Mouse (Mus musculus): Measurements from ENCODE around the gene Ankrd40.

Gene Ankrd40

DNA sequence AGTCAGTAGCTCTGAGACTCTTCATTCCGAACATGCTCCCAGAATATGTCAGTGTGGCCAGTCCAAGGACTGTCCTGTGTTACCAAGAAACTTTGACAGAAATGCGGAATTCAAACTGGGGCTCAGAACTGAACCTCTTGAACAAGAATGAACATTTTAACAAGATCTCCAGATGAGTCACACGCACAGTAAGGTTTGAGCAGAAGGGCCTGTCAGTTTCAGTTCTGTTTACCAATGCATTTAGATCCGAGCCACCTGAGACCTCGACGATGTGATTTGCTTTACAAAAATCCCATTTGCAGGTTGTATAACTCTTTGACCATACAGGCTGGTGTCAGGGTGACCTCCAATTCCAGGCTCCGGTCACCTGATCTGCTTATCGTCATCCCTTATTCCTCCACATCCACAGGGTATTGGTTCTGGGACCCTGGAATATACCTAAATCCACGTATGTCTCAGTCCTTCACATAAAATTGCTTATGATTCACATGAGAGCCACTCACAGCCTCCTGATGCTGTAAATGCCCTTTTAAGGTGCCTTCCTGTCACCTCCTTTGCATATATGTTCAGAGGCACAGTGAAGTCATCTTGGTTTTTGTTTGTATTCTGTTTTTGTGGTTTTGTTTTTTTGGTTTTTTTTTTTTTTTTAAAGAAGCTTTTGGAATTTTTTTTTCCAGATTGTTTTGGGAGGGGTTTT lies 27.9 kb downstream of the Ankrd40 start:
- DNase-seq (ENCODE audit: low spot score): no peak

DNA sequence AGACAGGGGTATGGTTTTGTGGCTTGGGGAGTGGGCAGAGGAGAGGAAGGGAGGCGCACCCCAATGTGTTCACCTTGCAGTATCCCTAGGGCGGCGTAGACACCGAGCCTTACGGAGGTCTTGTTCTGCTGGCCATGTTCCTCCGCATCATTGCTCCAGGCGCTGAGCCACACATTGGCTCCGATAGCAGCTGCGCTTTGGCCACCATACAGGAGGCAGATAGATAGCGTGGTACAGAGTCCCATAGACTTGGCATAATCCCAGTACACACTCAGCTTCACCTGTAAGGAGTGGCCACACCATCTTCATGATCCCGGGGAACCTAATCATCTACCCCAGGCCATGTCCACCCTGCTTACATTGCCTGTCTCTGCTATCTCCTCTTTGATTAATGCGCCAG lies 31.4 kb downstream of the Ankrd40 start:
- no peak for DNase-seq (ENCODE audit: low spot score)

DNA sequence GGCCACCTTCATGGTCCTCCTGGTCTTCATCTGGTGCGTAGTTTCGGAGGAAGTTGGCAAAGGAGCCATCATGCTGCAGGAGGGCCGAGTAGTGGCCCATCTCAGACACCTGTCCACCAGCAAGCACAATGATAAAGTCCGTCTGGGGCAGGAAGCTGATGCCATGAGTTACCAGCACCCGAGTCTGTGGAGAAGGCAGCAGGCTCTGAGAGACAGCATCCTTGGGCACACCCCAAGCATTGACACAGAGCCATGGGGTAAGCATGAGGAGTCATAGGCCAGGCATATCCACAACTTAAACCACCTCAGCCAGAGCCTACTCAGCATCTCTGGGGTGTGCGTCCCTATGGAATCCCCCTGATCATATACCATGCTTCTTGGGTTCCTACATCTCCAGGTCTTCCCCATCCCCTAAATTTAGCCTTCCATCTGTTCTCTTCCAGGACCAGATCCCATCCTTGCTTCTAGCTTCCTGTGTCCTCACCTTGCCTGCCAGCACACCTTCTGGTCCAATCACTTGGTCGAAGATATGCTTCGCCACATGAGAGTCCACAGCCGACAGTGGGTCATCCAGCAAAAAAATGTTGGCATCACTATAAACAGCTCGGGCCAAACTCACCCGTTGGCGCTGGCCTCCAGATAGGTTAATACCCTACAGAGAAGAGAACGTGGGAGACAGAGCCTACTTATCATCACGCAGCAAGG lies 33.5 kb downstream of the Ankrd40 start:
- DNase-seq (ENCODE audit: low spot score): no peak

DNA sequence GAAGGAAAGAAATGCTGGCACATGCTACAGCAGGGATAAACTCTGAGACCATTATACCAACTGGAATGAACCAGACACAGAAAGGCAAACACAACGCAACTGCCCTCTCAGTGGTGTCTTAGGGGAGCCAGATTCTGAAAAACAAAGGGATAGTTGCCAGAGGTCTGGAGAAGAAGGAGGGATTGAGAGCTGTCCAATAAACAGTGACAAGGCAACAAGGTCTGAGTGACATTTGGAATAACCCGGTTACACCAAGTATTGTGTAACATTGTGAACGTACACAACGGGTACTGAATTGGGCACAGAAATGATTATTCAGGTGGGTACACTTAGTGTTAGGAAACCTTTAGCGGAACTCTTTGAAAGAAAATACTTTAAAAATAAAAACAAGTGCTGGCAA lies 34.3 kb downstream of the Ankrd40 start:
- DNase-seq (ENCODE audit: low spot score): no peak

DNA sequence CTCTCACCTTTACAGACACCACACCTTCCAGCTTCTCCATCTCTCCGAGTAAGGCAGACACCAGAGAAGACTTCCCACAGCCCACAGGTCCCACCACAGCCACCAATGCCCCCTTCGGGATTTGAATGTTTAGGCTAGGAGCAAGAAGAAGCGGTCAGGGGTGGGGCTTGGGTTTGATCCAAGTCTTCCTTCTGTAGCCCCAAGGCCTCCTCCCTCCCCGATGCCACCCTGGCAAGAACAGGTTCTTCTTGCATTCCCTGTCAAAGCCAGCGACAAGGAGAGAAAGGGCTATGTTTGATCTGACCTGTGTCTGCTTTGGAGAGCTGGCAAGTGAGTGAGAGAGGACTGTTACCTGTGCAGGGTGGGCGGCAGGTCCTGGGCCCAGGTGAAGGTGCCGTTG lies 35.9 kb downstream of the Ankrd40 start:
- DNase-seq (ENCODE audit: low spot score): no peak

DNA sequence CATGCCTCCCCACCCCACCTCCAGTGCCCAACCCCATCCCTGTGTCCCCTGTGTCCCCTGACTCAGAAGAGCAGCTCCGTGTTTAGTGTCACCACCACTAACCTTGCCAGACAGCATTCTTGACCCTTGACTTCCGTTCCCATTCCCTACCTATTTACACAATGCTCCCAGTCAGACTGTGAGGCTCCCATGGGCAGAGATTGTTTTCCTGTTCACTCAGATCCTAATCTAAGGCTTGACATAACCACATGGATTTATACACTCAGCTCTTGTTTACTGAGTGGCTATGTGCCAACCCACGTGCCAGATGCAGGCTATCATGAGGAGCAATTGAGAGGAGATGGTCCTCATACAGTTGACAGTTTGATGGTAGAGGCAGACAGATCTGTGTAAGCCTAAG lies 37.5 kb downstream of the Ankrd40 start:
- DNase-seq (ENCODE audit: low spot score): no peak

DNA sequence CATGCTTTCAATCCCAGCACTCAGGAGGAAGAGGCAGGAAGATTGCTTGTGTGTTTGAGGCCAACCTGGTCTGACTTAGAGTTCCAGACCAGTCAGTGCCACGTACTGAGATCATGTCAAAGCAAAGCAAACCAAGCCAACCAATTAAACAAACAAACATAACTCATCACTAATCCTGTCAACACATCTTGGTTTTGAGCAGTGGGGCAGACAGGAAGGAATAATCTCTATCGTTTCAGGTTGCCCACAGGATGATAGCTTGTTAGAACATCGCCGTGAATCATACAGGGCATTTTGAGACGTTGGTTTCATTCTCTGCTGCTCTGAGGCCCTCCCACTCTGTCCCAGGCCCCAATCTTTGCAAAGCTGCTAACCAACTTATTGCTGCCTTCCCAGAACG lies 42.2 kb downstream of the Ankrd40 start:
- no peak for DNase-seq (ENCODE audit: low spot score)

DNA sequence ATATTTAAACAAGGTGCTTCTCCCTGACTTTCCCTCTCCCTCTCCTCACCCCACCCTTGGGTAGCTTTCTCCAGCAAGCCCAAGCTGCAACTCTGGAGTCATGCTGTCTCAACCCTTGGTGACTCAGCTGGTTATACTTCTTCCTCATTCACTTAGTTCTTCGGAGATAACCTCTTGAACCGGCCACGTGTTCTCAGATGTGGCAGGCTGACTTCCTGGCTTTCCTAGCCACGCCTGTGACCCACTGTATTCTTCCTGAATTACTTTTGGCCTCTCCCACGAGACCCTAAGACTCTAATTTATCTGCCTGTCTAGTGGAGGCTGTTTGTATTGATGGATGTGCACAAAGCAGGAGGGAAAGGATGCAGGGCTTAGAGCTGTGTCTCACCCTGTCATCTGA lies 43.0 kb downstream of the Ankrd40 start:
- no peak for DNase-seq (ENCODE audit: low spot score)

DNA sequence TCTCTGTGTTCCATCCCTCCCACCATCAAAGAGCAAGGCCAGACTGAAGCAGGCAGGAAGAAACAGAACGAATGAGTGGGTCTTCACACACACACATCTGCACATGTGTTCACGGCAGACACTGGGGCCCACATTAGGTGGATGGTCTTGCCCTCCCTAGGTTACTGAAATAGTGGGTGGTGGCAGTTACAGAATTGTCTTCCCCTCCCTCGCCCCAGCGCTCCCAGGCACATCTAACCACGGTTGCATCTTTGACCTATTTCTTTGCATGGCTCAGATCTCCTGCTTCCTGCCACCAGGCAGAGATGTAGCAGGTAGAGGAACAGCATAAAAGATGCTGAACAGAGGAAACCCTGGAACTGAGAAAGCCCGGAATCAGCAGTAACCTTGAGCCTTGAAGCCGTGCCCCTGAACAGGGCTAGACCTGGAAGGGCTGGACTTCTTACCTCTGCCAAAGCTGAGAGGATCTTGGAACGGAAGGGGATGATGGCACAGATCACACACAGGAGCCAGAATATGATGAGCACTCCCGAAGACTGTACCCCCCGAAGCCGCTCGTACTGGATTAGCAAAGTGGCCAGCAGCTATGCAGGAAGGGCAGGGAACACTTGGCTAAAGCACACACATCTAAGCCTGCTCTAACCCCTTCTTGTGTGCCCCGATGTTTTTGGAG lies 46.6 kb downstream of the Ankrd40 start:
- DNase-seq (ENCODE audit: low spot score): no peak

DNA sequence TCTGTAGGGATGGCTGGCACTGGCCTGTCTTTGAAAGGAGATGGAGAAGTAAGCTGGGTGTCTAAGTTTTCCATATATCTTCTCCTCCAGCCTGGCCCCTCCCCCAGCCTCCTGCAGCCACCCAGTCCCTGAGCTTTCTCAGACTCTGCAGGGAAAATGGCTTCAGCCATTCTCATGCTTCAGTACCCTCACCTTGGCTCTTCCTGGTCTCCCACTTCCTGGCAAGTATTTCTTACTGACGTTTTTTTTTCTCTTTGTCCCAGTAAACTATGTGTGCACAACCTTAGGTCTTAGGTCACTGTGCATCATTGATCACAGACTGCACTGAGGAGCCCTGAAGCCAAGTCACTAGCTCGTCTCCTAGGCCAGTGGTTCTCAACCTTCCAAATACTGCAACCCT lies 51.3 kb downstream of the Ankrd40 start:
- DNase-seq (ENCODE audit: low spot score): no peak

DNA sequence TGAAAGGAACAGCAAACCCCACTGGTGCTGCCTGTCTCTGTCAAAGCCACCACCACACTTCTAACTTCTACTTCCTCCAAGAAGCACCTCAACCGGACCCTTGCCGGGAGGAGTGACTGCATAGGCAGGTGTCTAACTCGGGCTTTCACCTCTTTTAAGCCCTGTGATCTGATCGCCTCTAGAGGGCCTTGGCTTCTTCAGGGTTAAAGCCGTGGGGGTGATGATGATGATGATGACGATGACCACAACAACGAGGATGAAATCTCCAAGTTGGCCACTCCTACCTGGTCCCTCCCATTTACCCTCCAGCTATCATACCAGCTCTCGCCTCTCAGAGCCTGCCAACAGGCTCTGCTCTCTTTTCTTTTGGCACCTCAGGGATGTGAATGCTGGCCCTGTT lies 51.9 kb downstream of the Ankrd40 start:
- DNase-seq (ENCODE audit: low spot score): no peak

DNA sequence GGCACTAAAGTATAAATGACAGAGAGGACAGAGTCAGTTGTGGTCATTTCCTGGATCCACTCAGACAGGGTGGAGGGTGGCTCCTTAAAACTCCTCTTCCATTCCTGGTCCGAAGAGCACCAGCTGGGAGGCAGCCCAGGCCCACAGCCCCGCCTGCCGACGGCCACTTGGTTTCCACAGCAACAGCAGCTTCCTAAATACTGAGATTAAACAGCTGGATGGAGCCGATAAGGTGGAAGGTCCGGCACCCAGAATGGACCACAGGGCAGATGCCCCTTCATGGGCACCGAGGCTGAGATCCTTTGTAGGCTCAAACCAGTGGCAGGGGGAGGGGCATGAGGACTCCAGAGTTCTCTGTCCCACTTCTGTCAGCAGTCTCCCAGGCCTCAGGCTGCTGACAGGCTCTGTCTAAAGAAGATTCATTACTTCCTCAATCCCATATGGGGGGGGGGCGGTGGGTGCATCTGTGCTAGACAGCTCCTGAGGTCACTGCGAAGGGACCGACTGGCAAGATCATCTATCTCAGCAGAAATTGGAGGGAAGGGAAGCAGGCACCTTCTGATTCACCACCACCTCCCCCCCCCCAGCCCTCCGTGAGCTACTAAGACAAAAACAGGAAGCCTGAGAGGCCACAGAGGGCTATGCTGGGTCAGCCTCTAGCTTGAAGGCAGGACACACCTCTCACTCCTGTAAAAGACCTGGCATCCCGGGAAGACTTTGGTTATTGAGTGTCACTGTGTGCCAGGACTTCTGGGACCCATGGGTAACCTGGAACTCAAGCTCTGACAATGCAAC lies 58.4 kb downstream of the Ankrd40 start:
- DNase-seq (ENCODE audit: low spot score): no peak

DNA sequence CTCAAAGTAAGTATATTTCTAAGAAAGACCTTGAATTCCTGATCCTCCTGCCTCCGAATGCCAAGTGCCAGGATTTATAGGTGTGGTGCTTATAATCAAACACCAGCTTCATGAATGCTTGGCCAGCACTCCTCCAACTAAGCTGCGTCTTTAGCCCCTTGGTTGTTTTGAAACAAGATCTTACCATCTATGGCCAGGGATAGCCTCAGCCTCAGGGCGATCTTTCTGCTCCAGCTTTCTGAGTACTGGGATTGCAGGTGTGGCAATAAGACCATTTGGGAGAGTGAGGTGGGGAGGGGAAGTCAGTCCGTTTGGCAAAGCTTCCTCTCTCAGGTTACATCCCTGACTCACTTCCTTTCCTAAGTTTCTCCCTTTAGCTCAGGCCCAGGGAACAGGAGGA lies 60.0 kb downstream of the Ankrd40 start:
- DNase-seq (ENCODE audit: low spot score): no peak

DNA sequence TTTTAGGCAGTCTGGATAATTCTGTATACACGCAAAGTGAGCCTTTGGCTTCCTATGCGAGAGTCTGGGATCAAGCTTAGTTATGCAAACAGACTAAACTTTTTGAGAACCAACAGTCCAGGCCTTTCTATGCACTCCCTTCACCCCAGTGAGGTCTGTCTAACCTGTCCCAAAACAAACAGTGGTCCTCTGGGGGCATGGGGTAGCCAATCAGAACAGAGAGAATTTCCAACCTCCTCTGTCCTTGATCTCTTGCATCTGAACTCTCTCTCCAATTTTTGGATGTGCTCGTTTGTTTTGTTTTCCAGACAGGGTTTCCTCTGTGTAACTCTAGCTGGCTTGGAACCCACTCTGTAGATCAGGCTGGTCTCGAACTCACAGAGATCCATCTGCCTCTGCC lies 61.2 kb downstream of the Ankrd40 start:
- DNase-seq (ENCODE audit: low spot score): no peak

DNA sequence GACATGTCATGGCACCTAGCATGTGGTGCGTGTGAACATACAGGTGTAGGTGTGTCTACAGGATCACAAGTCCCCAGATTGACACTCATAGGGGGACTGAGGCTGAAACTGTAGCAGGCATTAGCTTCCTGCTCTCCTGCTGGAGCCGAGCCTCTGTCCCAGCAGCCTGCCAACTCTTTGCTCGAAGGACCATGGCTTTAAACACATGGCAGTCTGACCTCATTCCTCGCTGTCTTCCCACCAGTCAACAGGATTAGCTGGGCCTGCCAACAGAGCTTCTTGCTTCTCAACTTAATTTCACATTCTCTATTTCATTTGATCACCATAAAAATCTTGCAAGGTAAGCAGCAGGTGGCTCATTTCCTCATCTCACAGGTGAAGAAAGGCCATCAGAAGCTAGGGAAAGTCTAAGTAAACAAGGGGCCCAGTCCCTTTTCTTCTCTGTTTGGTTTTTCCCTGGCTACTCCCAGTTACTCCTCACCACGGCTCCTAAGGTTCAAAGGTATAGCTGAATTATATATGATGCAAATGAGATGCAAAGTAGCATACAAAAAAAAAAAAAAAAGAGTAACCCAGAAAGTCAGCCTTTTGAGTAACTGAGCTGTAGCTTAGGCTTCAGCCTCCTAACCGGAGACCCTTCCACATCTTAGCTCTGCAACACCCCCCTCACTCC lies 62.1 kb downstream of the Ankrd40 start:
- DNase-seq (ENCODE audit: low spot score): no peak

DNA sequence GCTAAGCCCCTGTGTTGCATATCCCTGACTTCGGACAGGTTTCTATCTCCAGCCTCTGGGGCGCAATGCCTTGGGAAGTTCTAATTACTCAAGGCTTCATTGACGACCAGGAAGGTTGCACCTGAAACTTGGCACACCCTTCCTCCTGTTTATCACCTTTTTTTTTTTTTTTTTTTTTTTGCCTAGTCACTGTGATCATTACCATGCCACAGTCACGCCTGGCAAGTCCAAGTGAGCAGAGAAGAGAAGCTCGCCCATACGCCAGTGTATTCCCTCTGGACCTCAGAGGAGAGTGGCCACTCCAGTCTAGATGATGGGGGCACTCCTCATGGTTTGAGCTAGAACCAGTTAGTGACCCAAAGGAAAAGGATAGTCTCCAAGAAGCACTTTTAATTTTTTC lies 63.0 kb downstream of the Ankrd40 start:
- DNase-seq (ENCODE audit: low spot score): no peak

All from ovary, postnatal 14 days (tissue).